Mouse (Mus musculus) limb, embryonic 13.5 days (tissue): ENCODE data around the gene Mocs1. TPM values are rescaled to one million over a fixed set of nuclear protein-coding genes. Genes with fewer than 3 reads are reported as not detected.

Experiments used
- ATAC-seq: fragments of 200-750 bp; cut with Nextera tagmentation; 2 replicates; pipeline ENCODE4 v1.8.0; 2017; ENCODE audit warnings: low read depth, moderate number of reproducible peaks, moderate TSS enrichment; ENCODE audit not compliant: low FRiP score
- H3K27ac ChIP-seq: fragments of 300-500 bp; sonication (generic); 2 replicates; pipeline ENCODE4 v1.5.1; 2015; ENCODE audit warnings: inconsistent platforms, mild to moderate bottlenecking, moderate library complexity
- H3K27me3 ChIP-seq: fragments of 300-500 bp; sonication (generic); 2 replicates; pipeline ENCODE4 v1.6.1; 2015; ENCODE audit warnings: mild to moderate bottlenecking, inconsistent platforms
- H3K36me3 ChIP-seq: fragments of 300-500 bp; sonication (generic); 2 replicates; pipeline ENCODE4 v1.6.1; 2015; ENCODE audit warnings: inconsistent platforms, mild to moderate bottlenecking, moderate library complexity
- H3K4me1 ChIP-seq: fragments of 300-500 bp; sonication (generic); 2 replicates; pipeline ENCODE4 v1.6.1; 2015; ENCODE audit warnings: inconsistent platforms
- H3K4me2 ChIP-seq: fragments of 300-500 bp; sonication (generic); replicated peaks from 2 replicates; pipeline ENCODE4 v1.6.1; 2015; ENCODE audit warnings: inconsistent platforms, mild to moderate bottlenecking, moderate library complexity
- H3K4me3 ChIP-seq: fragments of 300-500 bp; sonication (generic); 2 replicates; pipeline ENCODE4 v1.5.1; 2015; ENCODE audit warnings: moderate library complexity, mild to moderate bottlenecking, inconsistent platforms
- H3K9ac ChIP-seq: fragments of 300-500 bp; sonication (generic); 2 replicates; pipeline ENCODE4 v1.6.1; 2015; ENCODE audit warnings: mild to moderate bottlenecking, inconsistent platforms
- H3K9me3 ChIP-seq: fragments of 300-500 bp; sonication (generic); 2 replicates; pipeline ENCODE4 v1.6.1; 2016; ENCODE audit warnings: inconsistent platforms
- WGBS: fragments of 180-500 bp; shearing (Covaris S2); methylation state at CpG from one replicate; pipeline ENCODE4 v1.1.7; 2015; 5-methylcytosine and 5-hydroxymethylcytosine counted together
- polyA plus RNA-seq: library from polyadenylated mRNA; unstranded; fragments of >200 nt; fragmentation: Nextera tagmentation; extraction: Ambion mirVana; gene quantifications from 2 replicates; pipeline ENCODE4 v1.2.1, GENCODE M21; 2015

Gene Mocs1
- polyA plus RNA-seq, 1 experiment from 2014 or later, result 5.4 TPM

DNA sequence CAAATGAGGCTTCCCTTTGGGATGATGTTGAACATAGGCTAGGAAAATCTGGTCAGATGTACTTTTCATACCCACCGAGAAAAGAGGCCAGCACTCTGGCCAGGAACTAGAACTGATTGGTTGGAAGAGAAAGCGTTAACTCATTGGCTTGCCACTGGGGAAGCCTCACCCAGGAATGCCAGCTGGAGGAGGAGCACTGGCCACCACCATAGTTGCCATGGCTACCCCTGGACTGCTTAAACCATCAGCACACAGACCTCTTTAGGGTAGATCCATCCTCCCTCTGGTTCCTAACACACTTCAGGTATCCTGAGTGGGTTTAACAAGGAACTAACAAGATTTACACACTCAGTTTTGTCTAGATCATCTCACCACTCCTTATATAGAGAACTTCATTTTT lies 71.5 kb downstream of the Mocs1 start:
- ATAC-seq, result no peak
- no peak overlapping the region for H3K4me3 ChIP-seq
- no peak overlapping the region for H3K4me2 ChIP-seq
- peaks cover 24% of the 10 kb centered on the region for H3K36me3 ChIP-seq
- no peak overlapping the region for H3K27ac ChIP-seq
- H3K27me3 ChIP-seq, result no peaks in the 10 kb centered on the region
- H3K9ac ChIP-seq, result no peak overlapping the region
- H3K9me3 ChIP-seq, result no peaks in the 10 kb centered on the region
- no peaks in the 10 kb centered on the region for H3K4me1 ChIP-seq
- 85% methylated on average over 2 of the region's 2 CpGs for WGBS

DNA sequence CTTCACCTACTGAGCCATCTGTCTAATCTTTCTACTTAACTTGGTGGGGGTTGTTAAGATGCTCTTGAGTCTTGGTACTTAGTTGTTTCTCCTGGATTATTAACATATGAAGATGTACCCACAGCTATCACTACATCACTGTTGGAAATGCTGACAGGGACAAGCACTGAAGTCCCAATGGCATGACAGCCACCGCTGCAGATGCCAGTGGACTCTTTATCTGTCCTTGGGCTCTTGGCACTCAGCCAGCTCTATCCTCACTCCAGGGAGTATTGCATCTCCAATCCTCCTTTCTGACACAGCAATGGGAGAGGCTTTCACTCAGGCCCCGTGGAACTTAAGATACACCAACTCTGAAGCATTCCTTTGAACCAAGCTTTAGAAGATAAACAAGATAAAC lies 72.1 kb downstream of the Mocs1 start:
- Histone ChIP-seq H3K27me3 (no peaks in the 10 kb centered on the region), H3K9me3 (no peaks in the 10 kb centered on the region), H3K36me3 (peaks cover 18% of the 10 kb centered on the region), H3K4me1 (no peaks in the 10 kb centered on the region), H3K4me2 (no peak overlapping the region), H3K9ac (no peak overlapping the region), H3K27ac (no peak overlapping the region), H3K4me3 (no peak overlapping the region)
- ATAC-seq, result no peak
- 68% methylated on average over 2 of the region's 2 CpGs for WGBS

DNA sequence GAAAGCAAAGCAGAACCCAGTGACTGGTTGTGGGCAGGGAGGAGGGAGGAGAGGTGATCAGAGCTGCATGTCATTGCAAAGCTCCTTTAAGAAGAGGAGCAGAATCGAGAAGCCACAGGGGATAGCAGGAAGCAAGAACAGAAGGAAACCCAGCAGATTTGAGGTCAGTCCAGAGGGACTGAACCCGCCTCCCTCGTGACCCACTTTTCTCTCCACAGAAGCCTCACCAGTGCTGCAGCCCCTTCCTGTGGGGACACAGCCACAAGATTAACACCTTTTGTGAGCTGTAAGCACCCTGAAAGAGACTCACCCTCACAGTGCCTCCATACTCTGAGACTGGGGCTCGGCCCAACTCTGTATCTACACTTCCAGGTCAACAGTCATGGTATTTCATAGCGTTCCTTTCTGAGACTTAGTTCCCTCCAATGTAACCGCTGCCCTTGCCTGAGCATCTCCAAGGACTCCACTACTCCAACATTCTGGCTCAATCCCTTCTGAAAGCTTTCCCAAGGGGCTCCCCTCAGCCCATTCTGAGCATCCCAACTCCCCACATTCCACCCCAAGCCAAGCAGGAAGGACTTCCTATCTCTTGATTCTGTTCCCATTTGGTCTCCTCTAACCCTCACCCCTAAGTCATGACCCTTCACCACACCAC lies 75.2 kb downstream of the Mocs1 start:
- Histone ChIP-seq H3K27ac (no peak overlapping the region), H3K9ac (no peak overlapping the region), H3K9me3 (no peaks in the 10 kb centered on the region), H3K27me3 (no peaks in the 10 kb centered on the region), H3K36me3 (no peaks in the 10 kb centered on the region), H3K4me1 (no peaks in the 10 kb centered on the region), H3K4me2 (no peak overlapping the region), H3K4me3 (no peak overlapping the region)
- WGBS, result 79% methylated on average over 6 of the region's 6 CpGs
- no peak for ATAC-seq

Other genes with a start within 250 kb of the Mocs1 start
- 12.5 and 14.7 TPM in 2 replicates for gene Daam2, start 136.0 kb downstream of the Mocs1 start, polyA plus RNA-seq
- gene Kif6, start 186.8 kb downstream of the Mocs1 start, polyA plus RNA-seq, result 2.3 and 2.6 TPM in 2 replicates